Mouse (Mus musculus): ENCODE results near the gene Glo1. TPM values are rescaled to one million over a fixed set of nuclear protein-coding genes. Genes with fewer than 3 reads are reported as not detected.

The Glo1 gene
- polyA plus RNA-seq, 1 experiment: 122 TPM

- H3K79me3 ChIP-seq (ENCODE audit: low read depth): peaks cover 26% of the 10 kb centered on the region
- peaks cover under 1% of the 10 kb centered on the region for H3K36me3 ChIP-seq (ENCODE audit: control insufficient read depth, insufficient read depth)
- no peak overlapping the region for H3ac ChIP-seq (ENCODE audit: control insufficient read depth, insufficient read length, low read depth)
- peaks cover 38% of the 10 kb centered on the region for H3K79me2 ChIP-seq (ENCODE audit: control insufficient read depth, insufficient read depth)
- no peaks in the 10 kb centered on the region for H3K27me3 ChIP-seq (ENCODE audit: control insufficient read depth, insufficient read depth, insufficient read length)
- no peak for TF ChIP-seq USF1 (IDR thresholded peaks at IDR 0.05; ENCODE audit: low read depth)
- TF ChIP-seq CEBPB (IDR thresholded peaks at IDR 0.05; ENCODE audit: low read depth): no peak
- no peak for TF ChIP-seq MAX (IDR thresholded peaks at IDR 0.05)
- TF ChIP-seq FOSL1 (IDR thresholded peaks at IDR 0.05; ENCODE audit: insufficient read depth, low read length, poor library complexity, severe bottlenecking): no peak
- TF ChIP-seq MYOD1 (IDR thresholded peaks at IDR 0.05; ENCODE audit: control insufficient read depth, insufficient read length, low read depth): no peak
- TF ChIP-seq MYOG (IDR thresholded peaks at IDR 0.05; ENCODE audit: control insufficient read depth, extremely low read depth, insufficient read length): no peak
- no peak for TF ChIP-seq CTCF (IDR thresholded peaks at IDR 0.05; ENCODE audit: control insufficient read depth, insufficient read depth, insufficient read length)
- no peak overlapping the region for H3K4me3 ChIP-seq (ENCODE audit: insufficient read depth, poor library complexity, severe bottlenecking)
These were observed 13.3 kb downstream of the Glo1 start for GRCm38 (mm10) chr17:30613350-30613749.

GRCm38 (mm10) chr17:30612075-30612859, 14.4 kb downstream of the Glo1 start:
- H3K27me3 ChIP-seq (ENCODE audit: control insufficient read depth, insufficient read depth, insufficient read length): no peaks in the 10 kb centered on the region
- H3K79me3 ChIP-seq (ENCODE audit: low read depth): peaks cover 36% of the 10 kb centered on the region
- peaks cover 49% of the 10 kb centered on the region for H3K79me2 ChIP-seq (ENCODE audit: control insufficient read depth, insufficient read depth)
- peaks cover 6% of the 10 kb centered on the region for H3K36me3 ChIP-seq (ENCODE audit: control insufficient read depth, insufficient read depth)
- peak overlapping the region; percentile 64 for H3ac ChIP-seq (ENCODE audit: control insufficient read depth, insufficient read length, low read depth)
- H3K4me3 ChIP-seq (ENCODE audit: insufficient read depth, poor library complexity, severe bottlenecking): peak overlapping the region; percentile 72
- TF ChIP-seq MAX (IDR thresholded peaks at IDR 0.05): peak; percentile 54
- no peak for TF ChIP-seq FOSL1 (IDR thresholded peaks at IDR 0.05; ENCODE audit: insufficient read depth, low read length, poor library complexity, severe bottlenecking)
- no peak for TF ChIP-seq MYOG (IDR thresholded peaks at IDR 0.05; ENCODE audit: control insufficient read depth, extremely low read depth, insufficient read length)
- TF ChIP-seq MYOD1 (IDR thresholded peaks at IDR 0.05; ENCODE audit: control insufficient read depth, insufficient read length, low read depth): no peak
- peak; percentile 36 for TF ChIP-seq CTCF (IDR thresholded peaks at IDR 0.05; ENCODE audit: control insufficient read depth, insufficient read depth, insufficient read length)
- no peak for TF ChIP-seq USF1 (IDR thresholded peaks at IDR 0.05; ENCODE audit: low read depth)
- no peak for TF ChIP-seq CEBPB (IDR thresholded peaks at IDR 0.05; ENCODE audit: low read depth)

- Histone ChIP-seq H3ac (ENCODE audit: control insufficient read depth, insufficient read length, low read depth) (peak overlapping the region; percentile 64), H3K27me3 (ENCODE audit: control insufficient read depth, insufficient read depth, insufficient read length) (no peaks in the 10 kb centered on the region), H3K4me3 (ENCODE audit: insufficient read depth, poor library complexity, severe bottlenecking) (peak overlapping the region; percentile 72), H3K79me2 (ENCODE audit: control insufficient read depth, insufficient read depth) (peaks cover 57% of the 10 kb centered on the region), H3K36me3 (ENCODE audit: control insufficient read depth, insufficient read depth) (peaks cover 9% of the 10 kb centered on the region), H3K79me3 (ENCODE audit: low read depth) (peaks cover 41% of the 10 kb centered on the region)
- TF ChIP-seq CEBPB (IDR thresholded peaks at IDR 0.05; ENCODE audit: low read depth) (no peak), USF1 (IDR thresholded peaks at IDR 0.05; ENCODE audit: low read depth) (no peak)
These were observed 15.2 kb downstream of the Glo1 start for GRCm38 (mm10) chr17:30611221-30612074.

GRCm38 (mm10) chr17:30610739-30611138, 15.9 kb downstream of the Glo1 start:
- Histone ChIP-seq H3K27me3 (ENCODE audit: control insufficient read depth, insufficient read depth, insufficient read length) (no peaks in the 10 kb centered on the region), H3K4me3 (ENCODE audit: insufficient read depth, poor library complexity, severe bottlenecking) (no peak overlapping the region), H3K36me3 (ENCODE audit: control insufficient read depth, insufficient read depth) (peaks cover 9% of the 10 kb centered on the region), H3ac (ENCODE audit: control insufficient read depth, insufficient read length, low read depth) (no peak overlapping the region), H3K79me3 (ENCODE audit: low read depth) (peaks cover 44% of the 10 kb centered on the region), H3K79me2 (ENCODE audit: control insufficient read depth, insufficient read depth) (peaks cover 64% of the 10 kb centered on the region)
- TF ChIP-seq CTCF (IDR thresholded peaks at IDR 0.05; ENCODE audit: control insufficient read depth, insufficient read depth, insufficient read length): no peak
- TF ChIP-seq USF1 (IDR thresholded peaks at IDR 0.05; ENCODE audit: low read depth): no peak
- TF ChIP-seq MYOD1 (IDR thresholded peaks at IDR 0.05; ENCODE audit: control insufficient read depth, insufficient read length, low read depth): no peak
- no peak for TF ChIP-seq MAX (IDR thresholded peaks at IDR 0.05)
- no peak for TF ChIP-seq FOSL1 (IDR thresholded peaks at IDR 0.05; ENCODE audit: insufficient read depth, low read length, poor library complexity, severe bottlenecking)
- TF ChIP-seq CEBPB (IDR thresholded peaks at IDR 0.05; ENCODE audit: low read depth): no peak
- no peak for TF ChIP-seq MYOG (IDR thresholded peaks at IDR 0.05; ENCODE audit: control insufficient read depth, extremely low read depth, insufficient read length)

- H3K79me2 ChIP-seq (ENCODE audit: control insufficient read depth, insufficient read depth): peaks cover 72% of the 10 kb centered on the region
- no peaks in the 10 kb centered on the region for H3K27me3 ChIP-seq (ENCODE audit: control insufficient read depth, insufficient read depth, insufficient read length)
- H3ac ChIP-seq (ENCODE audit: control insufficient read depth, insufficient read length, low read depth): no peak overlapping the region
- TF ChIP-seq USF1 (IDR thresholded peaks at IDR 0.05; ENCODE audit: low read depth) (no peak), MYOD1 (IDR thresholded peaks at IDR 0.05; ENCODE audit: control insufficient read depth, insufficient read length, low read depth) (no peak), CTCF (IDR thresholded peaks at IDR 0.05; ENCODE audit: control insufficient read depth, insufficient read depth, insufficient read length) (no peak), FOSL1 (IDR thresholded peaks at IDR 0.05; ENCODE audit: insufficient read depth, low read length, poor library complexity, severe bottlenecking) (no peak)
- no peak overlapping the region for H3K4me3 ChIP-seq (ENCODE audit: insufficient read depth, poor library complexity, severe bottlenecking)
- H3K79me3 ChIP-seq (ENCODE audit: low read depth): peaks cover 46% of the 10 kb centered on the region
- peaks cover 9% of the 10 kb centered on the region for H3K36me3 ChIP-seq (ENCODE audit: control insufficient read depth, insufficient read depth)
These were observed 16.7 kb downstream of the Glo1 start for GRCm38 (mm10) chr17:30609980-30610307.

All from C2C12 (cell line).